Mouse (Mus musculus): Measurements from ENCODE around the gene Rpl32. TPM values are rescaled to one million over a fixed set of nuclear protein-coding genes. Genes with fewer than 3 reads are reported as not detected.

Gene Rpl32
- polyA plus RNA-seq (2014; fragmentation: Nextera tagmentation; extraction: Ambion mirVana) = 2,129 and 2,157 TPM in 2 replicates

- peaks cover 5% of the 10 kb centered on the region for H3K4me1 ChIP-seq (ENCODE audit: control insufficient read depth, insufficient read depth, low read length)
- peak within 1 kb of the TSS; percentile 97 for H3K9ac ChIP-seq (ENCODE audit: low read length)
- under 1% methylated on average over 47 of the region's 47 CpGs for WGBS
- peak within 1 kb of the TSS; percentile 93 for H3K27ac ChIP-seq (replicated peaks; ENCODE audit: low read depth, low read length)
- H3K4me2 ChIP-seq (ENCODE audit: low read depth, severe bottlenecking) = peak within 1 kb of the TSS; percentile 61
- DNase-seq (ENCODE audit: low spot score) = peak; percentile 90
- H3K9me3 ChIP-seq (ENCODE audit: control insufficient read depth, low read length) = no peaks in the 10 kb centered on the region
- peak within 1 kb of the TSS; percentile 79 for H3K4me3 ChIP-seq (ENCODE audit: low read depth, low read length)
- ATAC-seq (ENCODE audit: insufficient number of reproducible peaks, low FRiP score, low TSS enrichment, low read depth) = peak; percentile 79
- peaks cover 21% of the 10 kb centered on the region; the same call in 1 of the 2 replicates for H3K36me3 ChIP-seq (ENCODE audit: control insufficient read depth, insufficient read depth, low read length)
- H3K27me3 ChIP-seq (ENCODE audit: control insufficient read depth, insufficient read depth, low read length) = no peaks in the 10 kb centered on the region
Measured at GRCm38 (mm10) chr6:115808488-115809231, at the start of gene Rpl32. TSS of gene Rpl32 (minus strand) at chr6:115808747.

GRCm38 (mm10) chr6:115856361-115856745 lies 47.8 kb upstream of the Rpl32 start:
- H3K9me3 ChIP-seq (ENCODE audit: control insufficient read depth, low read length) = no peaks in the 10 kb centered on the region
- no peak overlapping the region for H3K27ac ChIP-seq (replicated peaks; ENCODE audit: low read depth, low read length)
- DNase-seq (ENCODE audit: low spot score) = no peak
- ATAC-seq (ENCODE audit: insufficient number of reproducible peaks, low FRiP score, low TSS enrichment, low read depth) = no peak
- WGBS = 78% methylated on average over 4 of the region's 4 CpGs
- H3K9ac ChIP-seq (ENCODE audit: low read length) = no peak overlapping the region
- no peaks in the 10 kb centered on the region for H3K36me3 ChIP-seq (ENCODE audit: control insufficient read depth, insufficient read depth, low read length)
- H3K4me1 ChIP-seq (ENCODE audit: control insufficient read depth, insufficient read depth, low read length) = no peaks in the 10 kb centered on the region
- no peak overlapping the region for H3K4me2 ChIP-seq (ENCODE audit: low read depth, severe bottlenecking)
- no peaks in the 10 kb centered on the region for H3K27me3 ChIP-seq (ENCODE audit: control insufficient read depth, insufficient read depth, low read length)
- no peak overlapping the region for H3K4me3 ChIP-seq (ENCODE audit: low read depth, low read length)

- Histone ChIP-seq H3K36me3 (ENCODE audit: control insufficient read depth, insufficient read depth, low read length) (no peaks in the 10 kb centered on the region), H3K27me3 (ENCODE audit: control insufficient read depth, insufficient read depth, low read length) (no peaks in the 10 kb centered on the region), H3K4me1 (ENCODE audit: control insufficient read depth, insufficient read depth, low read length) (no peaks in the 10 kb centered on the region), H3K4me3 (ENCODE audit: low read depth, low read length) (no peak overlapping the region), H3K9ac (ENCODE audit: low read length) (no peak overlapping the region), H3K9me3 (ENCODE audit: control insufficient read depth, low read length) (no peaks in the 10 kb centered on the region), H3K27ac (replicated peaks; ENCODE audit: low read depth, low read length) (no peak overlapping the region), H3K4me2 (ENCODE audit: low read depth, severe bottlenecking) (no peak overlapping the region)
- ATAC-seq (ENCODE audit: insufficient number of reproducible peaks, low FRiP score, low TSS enrichment, low read depth) = no peak
- DNase-seq (ENCODE audit: low spot score) = no peak
- 79% methylated on average over 3 of the region's 3 CpGs for WGBS
Measured at GRCm38 (mm10) chr6:115855733-115856360, 47.3 kb upstream of the Rpl32 start.

GRCm38 (mm10) chr6:115854432-115854831 lies 45.9 kb upstream of the Rpl32 start:
- Histone ChIP-seq H3K36me3 (ENCODE audit: control insufficient read depth, insufficient read depth, low read length) (no peaks in the 10 kb centered on the region), H3K4me2 (ENCODE audit: low read depth, severe bottlenecking) (no peak overlapping the region), H3K27ac (replicated peaks; ENCODE audit: low read depth, low read length) (no peak overlapping the region), H3K9ac (ENCODE audit: low read length) (no peak overlapping the region), H3K9me3 (ENCODE audit: control insufficient read depth, low read length) (no peaks in the 10 kb centered on the region), H3K27me3 (ENCODE audit: control insufficient read depth, insufficient read depth, low read length) (no peaks in the 10 kb centered on the region), H3K4me3 (ENCODE audit: low read depth, low read length) (no peak overlapping the region), H3K4me1 (ENCODE audit: control insufficient read depth, insufficient read depth, low read length) (no peaks in the 10 kb centered on the region)
- 72% methylated on average over 2 of the region's 2 CpGs for WGBS
- no peak for ATAC-seq (ENCODE audit: insufficient number of reproducible peaks, low FRiP score, low TSS enrichment, low read depth)
- DNase-seq (ENCODE audit: low spot score) = no peak

GRCm38 (mm10) chr6:115853985-115854384 lies 45.4 kb upstream of the Rpl32 start:
- Histone ChIP-seq H3K4me1 (ENCODE audit: control insufficient read depth, insufficient read depth, low read length) (no peaks in the 10 kb centered on the region), H3K9me3 (ENCODE audit: control insufficient read depth, low read length) (no peaks in the 10 kb centered on the region), H3K4me2 (ENCODE audit: low read depth, severe bottlenecking) (peak overlapping the region; percentile 52), H3K36me3 (ENCODE audit: control insufficient read depth, insufficient read depth, low read length) (no peaks in the 10 kb centered on the region; the same call in 1 of the 2 replicates), H3K9ac (ENCODE audit: low read length) (peak overlapping the region; percentile 68), H3K27me3 (ENCODE audit: control insufficient read depth, insufficient read depth, low read length) (no peaks in the 10 kb centered on the region), H3K27ac (replicated peaks; ENCODE audit: low read depth, low read length) (peak overlapping the region; percentile 86), H3K4me3 (ENCODE audit: low read depth, low read length) (peak overlapping the region; percentile 57)
- WGBS = 48% methylated on average over 7 of the region's 7 CpGs
- no peak for ATAC-seq (ENCODE audit: insufficient number of reproducible peaks, low FRiP score, low TSS enrichment, low read depth)
- peak; percentile 28 for DNase-seq (ENCODE audit: low spot score)

GRCm38 (mm10) chr6:115853091-115853813 lies 44.7 kb upstream of the Rpl32 start, which contains the start of the genes Mbd4 and Ift122:
TSS of gene Mbd4 (minus strand) at chr6:115853371.
TSS of gene Ift122 (plus strand) at chr6:115853470.
- H3K27me3 ChIP-seq (ENCODE audit: control insufficient read depth, insufficient read depth, low read length) = no peaks in the 10 kb centered on the region
- no peaks in the 10 kb centered on the region; the same call in 1 of the 2 replicates for H3K36me3 ChIP-seq (ENCODE audit: control insufficient read depth, insufficient read depth, low read length)

GRCm38 (mm10) chr6:115852446-115853090 lies 44.0 kb upstream of the Rpl32 start:
- 6% methylated on average over 20 of the region's 20 CpGs for WGBS
- Histone ChIP-seq H3K4me2 (ENCODE audit: low read depth, severe bottlenecking) (peak overlapping the region; percentile 62), H3K9ac (ENCODE audit: low read length) (peak overlapping the region; percentile 68), H3K4me1 (ENCODE audit: control insufficient read depth, insufficient read depth, low read length) (no peaks in the 10 kb centered on the region), H3K9me3 (ENCODE audit: control insufficient read depth, low read length) (no peaks in the 10 kb centered on the region), H3K27me3 (ENCODE audit: control insufficient read depth, insufficient read depth, low read length) (no peaks in the 10 kb centered on the region), H3K4me3 (ENCODE audit: low read depth, low read length) (peak overlapping the region; percentile 57), H3K27ac (replicated peaks; ENCODE audit: low read depth, low read length) (peak overlapping the region; percentile 78), H3K36me3 (ENCODE audit: control insufficient read depth, insufficient read depth, low read length) (no peaks in the 10 kb centered on the region; the same call in 1 of the 2 replicates)
- DNase-seq (ENCODE audit: low spot score) (no peak), ATAC-seq (ENCODE audit: insufficient number of reproducible peaks, low FRiP score, low TSS enrichment, low read depth) (no peak)

More at GRCm38 (mm10) chr6:115853091-115853813, 44.7 kb upstream of the Rpl32 start, which contains the start of the genes Mbd4 and Ift122:
- Histone ChIP-seq H3K4me2 (ENCODE audit: low read depth, severe bottlenecking) (peak within 1 kb of the TSS; percentile 62), H3K4me1 (ENCODE audit: control insufficient read depth, insufficient read depth, low read length) (no peaks in the 10 kb centered on the region), H3K9me3 (ENCODE audit: control insufficient read depth, low read length) (no peaks in the 10 kb centered on the region), H3K27ac (replicated peaks; ENCODE audit: low read depth, low read length) (peak within 1 kb of the TSS; percentile 86), H3K9ac (ENCODE audit: low read length) (peak within 1 kb of the TSS; percentile 68), H3K4me3 (ENCODE audit: low read depth, low read length) (peak within 1 kb of the TSS; percentile 57)
- under 1% methylated on average over 51 of the region's 51 CpGs for WGBS
- ATAC-seq (ENCODE audit: insufficient number of reproducible peaks, low FRiP score, low TSS enrichment, low read depth) (peak; percentile 96), DNase-seq (ENCODE audit: low spot score) (peak; percentile 97)
